Mouse (Mus musculus) embryonic fibroblast, embryonic 13.5 days (primary cell): ENCODE measurements at regions not wholly inside any gene's neighbourhood (a gene's known extent, or its start where the extent isn't known, plus 50 kb on each side); places are given as distances from the start of the nearest gene placed in this dataset.

ENCODE experiments used
- CTCF ChIP-seq: IDR thresholded peaks from 2 replicates; pipeline ENCODE4 v1.5.1; 2011; ENCODE audit warnings: mild to moderate bottlenecking, control low read depth, low read length, moderate library complexity, borderline replicate concordance; ENCODE audit not compliant: insufficient read depth
- POLR2A ChIP-seq: IDR thresholded peaks from 2 replicates; pipeline ENCODE4 v1.6.1; 2011; ENCODE audit warnings: low read depth, mild to moderate bottlenecking, control low read depth, low read length, moderate library complexity

DNA sequence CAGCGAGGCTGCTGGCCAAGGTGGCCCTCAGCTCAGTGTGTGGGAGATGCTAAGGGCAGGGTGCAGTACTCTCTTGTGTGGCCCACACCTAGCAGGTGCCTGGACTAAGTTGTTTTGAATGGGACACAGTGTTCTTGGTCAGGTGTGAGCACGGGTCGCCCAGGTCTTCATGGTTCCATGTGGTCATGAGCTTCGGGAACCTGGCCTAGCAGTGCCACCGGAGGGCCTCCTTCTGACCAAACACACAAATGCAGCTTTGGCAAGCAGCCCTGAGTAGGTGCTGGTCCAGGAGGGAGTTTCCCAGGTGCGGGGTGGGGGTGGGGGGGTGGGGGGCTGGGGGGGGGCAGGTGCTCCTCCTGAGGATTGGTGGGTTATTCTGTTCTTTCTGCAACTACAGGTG, 127.6 kb downstream of the Gadd45g start:
- TF ChIP-seq CTCF (no peak), POLR2A (no peak)
